Mouse (Mus musculus) cerebellum, adult 8-10 months (tissue): Measurements from ENCODE around the gene Kcnd2.
A peak's percentile ranks its signal among the peaks of the same experiment; 100 is the strongest.

Experiments used
- DNase-seq: peaks from one replicate; pipeline ENCODE4 v3.0.0; 2022

Gene Kcnd2

GRCm38 (mm10) chr6:21692861-21693350 is 477.6 kb downstream of the Kcnd2 start:
- no peak for DNase-seq

- no peak for DNase-seq
Measured at GRCm38 (mm10) chr6:21697641-21698040, 482.3 kb downstream of the Kcnd2 start.

GRCm38 (mm10) chr6:21701131-21701530 is 485.8 kb downstream of the Kcnd2 start:
- DNase-seq: no peak

- DNase-seq: peak; percentile 35
Measured at GRCm38 (mm10) chr6:21709228-21709627, 493.9 kb downstream of the Kcnd2 start.

GRCm38 (mm10) chr6:21719121-21719520 is 503.8 kb downstream of the Kcnd2 start:
- DNase-seq: peak; percentile 34

GRCm38 (mm10) chr6:21722238-21722637 is 506.9 kb downstream of the Kcnd2 start:
- DNase-seq: no peak

DNA sequence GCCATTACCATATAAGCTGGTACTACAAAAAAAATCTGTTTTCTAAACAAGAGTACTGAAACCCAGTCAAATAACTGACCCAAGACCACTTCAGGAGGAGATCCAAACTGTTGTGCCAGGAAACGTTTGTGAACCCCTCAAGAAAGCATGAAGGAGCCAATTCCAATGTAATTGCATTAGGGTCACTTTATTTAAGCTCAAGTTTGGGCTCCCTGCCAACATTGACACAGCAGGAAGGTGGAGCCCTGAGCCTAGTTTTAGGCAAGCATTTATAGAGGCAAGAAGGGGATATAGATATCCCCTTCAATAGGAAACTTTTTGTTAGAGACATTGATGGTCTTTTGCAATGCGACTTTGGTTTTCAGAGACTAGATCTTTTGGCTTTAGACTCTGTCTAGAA is 525.3 kb downstream of the Kcnd2 start:
- DNase-seq: no peak

DNA sequence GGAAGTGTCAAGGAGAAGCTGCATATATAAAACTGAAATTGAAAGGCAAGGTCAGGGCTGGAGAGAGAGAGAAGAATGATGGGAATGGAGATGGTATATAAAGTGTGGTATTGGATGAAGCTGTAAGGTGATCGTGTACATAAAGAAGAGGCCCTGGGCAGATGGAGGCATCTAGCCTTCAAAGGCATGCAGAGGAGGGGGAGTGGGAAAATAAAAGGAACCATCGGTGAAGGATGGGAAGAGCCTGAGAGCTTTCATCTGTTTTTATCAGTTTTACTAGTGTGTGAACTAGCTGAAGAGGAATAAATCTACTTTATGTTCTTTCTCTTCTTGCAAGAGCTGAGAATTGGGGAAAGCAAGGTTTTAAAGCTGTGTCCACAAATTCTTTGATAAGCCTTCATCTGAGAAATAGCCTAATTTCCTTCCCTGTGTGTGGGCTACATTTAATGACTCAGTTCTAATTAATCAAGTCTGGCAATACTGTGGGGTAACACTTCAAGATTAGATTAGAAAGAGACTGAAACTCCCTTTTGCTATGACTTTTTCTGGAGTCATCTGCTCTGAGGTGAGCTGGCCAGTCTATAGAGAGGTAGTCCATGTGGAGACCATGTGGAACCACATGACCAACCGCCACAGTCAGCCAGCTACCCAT is 529.4 kb downstream of the Kcnd2 start:
- no peak for DNase-seq

GRCm38 (mm10) chr6:21747536-21747935 is 532.2 kb downstream of the Kcnd2 start:
- no peak for DNase-seq

GRCm38 (mm10) chr6:21767787-21768221 is 552.5 kb downstream of the Kcnd2 start:
- no peak for DNase-seq

DNA sequence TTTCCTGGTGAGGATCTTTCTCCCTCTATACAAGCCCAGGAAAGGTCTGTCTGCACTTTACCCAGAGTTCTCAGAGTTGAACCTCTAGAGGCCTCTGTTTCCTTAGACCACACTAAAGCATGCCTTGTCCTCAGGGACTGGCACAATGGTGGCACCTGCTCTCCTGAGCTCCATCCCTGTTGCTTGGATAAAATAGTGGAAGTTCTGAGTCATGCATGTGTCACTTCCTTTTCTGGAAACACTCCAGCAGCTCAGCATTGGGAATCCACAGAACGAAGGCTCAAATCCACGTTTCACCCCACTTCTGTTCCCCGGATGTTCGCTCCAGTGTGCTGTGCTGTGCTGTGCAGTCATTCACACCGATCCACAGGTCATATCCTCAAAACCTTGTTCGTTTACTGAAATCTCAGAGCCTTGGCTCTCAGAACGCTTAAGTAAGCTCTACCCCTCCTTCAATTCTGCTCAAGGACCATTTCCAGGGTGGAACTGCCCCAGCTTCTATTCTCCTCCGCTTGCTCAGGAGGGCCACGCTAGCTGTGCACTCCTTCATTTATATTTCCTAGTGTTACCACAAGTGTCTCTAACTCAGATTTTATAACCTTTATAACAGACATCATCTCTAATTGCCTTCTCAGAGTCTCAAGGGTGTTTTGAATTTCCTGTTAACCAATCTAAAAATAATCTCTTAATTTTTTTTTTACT is 553.6 kb downstream of the Kcnd2 start:
- DNase-seq: no peak

- DNase-seq: no peak
Measured at GRCm38 (mm10) chr6:21769447-21769809, 554.1 kb downstream of the Kcnd2 start.

GRCm38 (mm10) chr6:21774213-21774916 is 559.1 kb downstream of the Kcnd2 start:
- no peak for DNase-seq
